Mouse (Mus musculus): ENCODE data around the gene Pdcd10.

Pdcd10 gene

DNA sequence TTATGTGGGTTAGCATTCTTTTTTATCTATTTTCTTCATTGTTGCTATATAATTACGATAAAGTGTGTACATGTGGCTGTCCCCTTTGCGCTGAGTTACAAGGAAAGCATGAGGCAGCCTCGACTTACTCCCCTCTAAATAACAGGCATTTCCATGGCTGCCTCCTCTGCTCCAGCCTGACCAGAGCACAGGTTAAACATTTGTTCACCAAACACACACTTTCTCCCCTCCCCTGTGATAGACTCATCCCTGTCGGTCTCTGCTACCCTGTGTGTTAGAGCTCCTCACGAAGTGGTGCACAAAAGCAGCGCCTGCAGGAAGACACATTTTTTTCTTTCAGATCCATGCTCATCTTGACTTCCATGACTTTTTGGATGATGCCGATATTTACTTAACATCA is 82.0 kb downstream of the Pdcd10 start:
- DNase-seq (ENCODE audit: extremely low spot score, low read depth, low spot score), result no peak

GRCm38 (mm10) chr3:75468154-75468553 is 88.5 kb downstream of the Pdcd10 start:
- no peak for DNase-seq (ENCODE audit: extremely low spot score, low read depth, low spot score)

All from hindlimb bud, embryonic 11.5 days (tissue).